Mouse (Mus musculus): Measurements from ENCODE around the gene Atg9a.

- TF ChIP-seq CTCF (IDR thresholded peaks at IDR 0.05; ENCODE audit: borderline replicate concordance, control insufficient read depth, extremely low read depth, insufficient read depth, low read length, poor library complexity): no peak
- no peak for TF ChIP-seq POLR2A (IDR thresholded peaks at IDR 0.05; ENCODE audit: control insufficient read depth, extremely low read depth, insufficient read depth, low read length, poor library complexity)
These were observed 31.5 kb upstream of the Atg9a start for GRCm38 (mm10) chr1:75223532-75223931.

Measured in thymus, adult 2 months (tissue).